Mouse (Mus musculus): Measurements from ENCODE around the gene Naa35.

DNA sequence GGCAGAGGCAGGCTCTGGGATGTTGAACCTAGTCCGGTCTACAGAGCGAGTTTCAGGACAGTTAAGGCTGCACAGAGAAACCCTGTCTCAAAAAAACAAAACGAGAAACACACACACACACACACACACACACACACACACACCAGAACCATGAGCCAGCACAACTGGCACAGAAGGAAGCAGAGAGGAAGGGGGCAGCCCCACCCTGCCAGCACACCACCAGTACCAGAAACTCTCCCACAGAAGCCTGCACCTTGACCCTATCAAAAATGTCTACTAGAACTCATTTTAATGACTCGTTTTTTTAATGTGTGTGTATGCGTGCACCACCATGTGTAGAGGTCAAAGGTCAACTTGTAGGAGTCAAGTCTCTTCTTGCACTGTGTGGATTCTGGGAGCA is 64.7 kb downstream of the Naa35 start:
- TF ChIP-seq CTCF (IDR thresholded peaks at IDR 0.05; ENCODE audit: insufficient read depth, low read length) (no peak), POLR2A (IDR thresholded peaks at IDR 0.05; ENCODE audit: borderline replicate concordance, extremely low read depth, low read depth, low read length) (no peak)

Data from lung, adult 2 months (tissue).